Mouse (Mus musculus): ENCODE measurements around the gene Gm17571. TPM values are rescaled to one million over a fixed set of nuclear protein-coding genes. Genes with fewer than 3 reads are reported as not detected.

Gene Gm17571
- polyA plus RNA-seq, 1 experiment = not detected

- 87% methylated on average over 3 of the region's 3 CpGs for WGBS
- TF ChIP-seq POLR2A (IDR thresholded peaks at IDR 0.05; ENCODE audit: borderline replicate concordance, control insufficient read depth, low read depth, low read length) = no peak
- TF ChIP-seq CTCF (IDR thresholded peaks at IDR 0.05; ENCODE audit: control insufficient read depth, insufficient read depth, low read length) = no peak
- Histone ChIP-seq H3K4me1 (ENCODE audit: control insufficient read depth, insufficient read depth, low read length) (peaks cover 3% of the 10 kb centered on the region; the same call in 1 of the 2 replicates), H3K4me3 (replicated peaks; ENCODE audit: control insufficient read depth, low read depth, low read length) (no peak overlapping the region), H3K27ac (ENCODE audit: control insufficient read depth, insufficient read depth, low read depth, low read length, poor library complexity) (no peak overlapping the region)
Observed at GRCm38 (mm10) chr9:13448716-13449115, 2.2 kb upstream of the Gm17571 start.

GRCm38 (mm10) chr9:13446236-13446635, 317 bp downstream of the Gm17571 start:
- Histone ChIP-seq H3K27ac (ENCODE audit: control insufficient read depth, insufficient read depth, low read depth, low read length, poor library complexity) (no peak overlapping the region), H3K4me3 (replicated peaks; ENCODE audit: control insufficient read depth, low read depth, low read length) (no peak overlapping the region), H3K4me1 (ENCODE audit: control insufficient read depth, insufficient read depth, low read length) (peaks cover 3% of the 10 kb centered on the region; the same call in 1 of the 2 replicates)
- 53% methylated on average over 1 of the region's 1 CpGs for WGBS
- TF ChIP-seq POLR2A (IDR thresholded peaks at IDR 0.05; ENCODE audit: borderline replicate concordance, control insufficient read depth, low read depth, low read length) = no peak
- TF ChIP-seq CTCF (IDR thresholded peaks at IDR 0.05; ENCODE audit: control insufficient read depth, insufficient read depth, low read length) = no peak

- TF ChIP-seq CTCF (IDR thresholded peaks at IDR 0.05; ENCODE audit: control insufficient read depth, insufficient read depth, low read length) (no peak), POLR2A (IDR thresholded peaks at IDR 0.05; ENCODE audit: borderline replicate concordance, control insufficient read depth, low read depth, low read length) (no peak)
- H3K27ac ChIP-seq (ENCODE audit: control insufficient read depth, insufficient read depth, low read depth, low read length, poor library complexity) = no peak overlapping the region
- H3K4me1 ChIP-seq (ENCODE audit: control insufficient read depth, insufficient read depth, low read length) = peaks cover 3% of the 10 kb centered on the region; the same call in 1 of the 2 replicates
- H3K4me3 ChIP-seq (replicated peaks; ENCODE audit: control insufficient read depth, low read depth, low read length) = no peak overlapping the region
- 0% methylated on average over 1 of the region's 1 CpGs for WGBS
Observed at GRCm38 (mm10) chr9:13443484-13444211, 2.9 kb downstream of the Gm17571 start.

GRCm38 (mm10) chr9:13442012-13442735, 4.4 kb downstream of the Gm17571 start:
- no peak for TF ChIP-seq CTCF (IDR thresholded peaks at IDR 0.05; ENCODE audit: control insufficient read depth, insufficient read depth, low read length)
- no peak for TF ChIP-seq POLR2A (IDR thresholded peaks at IDR 0.05; ENCODE audit: borderline replicate concordance, control insufficient read depth, low read depth, low read length)
- no peak overlapping the region for H3K4me3 ChIP-seq (replicated peaks; ENCODE audit: control insufficient read depth, low read depth, low read length)
- WGBS = 30% methylated on average over 13 of the region's 13 CpGs
- H3K4me1 ChIP-seq (ENCODE audit: control insufficient read depth, insufficient read depth, low read length) = peaks cover 3% of the 10 kb centered on the region; the same call in 1 of the 2 replicates
- no peak overlapping the region for H3K27ac ChIP-seq (ENCODE audit: control insufficient read depth, insufficient read depth, low read depth, low read length, poor library complexity)

- H3K4me1 ChIP-seq (ENCODE audit: control insufficient read depth, insufficient read depth, low read length) = peaks cover 2% of the 10 kb centered on the region; the same call in 1 of the 2 replicates
- H3K27ac ChIP-seq (ENCODE audit: control insufficient read depth, insufficient read depth, low read depth, low read length, poor library complexity) = no peak overlapping the region
- no peak for TF ChIP-seq CTCF (IDR thresholded peaks at IDR 0.05; ENCODE audit: control insufficient read depth, insufficient read depth, low read length)
- TF ChIP-seq POLR2A (IDR thresholded peaks at IDR 0.05; ENCODE audit: borderline replicate concordance, control insufficient read depth, low read depth, low read length) = no peak
- H3K4me3 ChIP-seq (replicated peaks; ENCODE audit: control insufficient read depth, low read depth, low read length) = no peak overlapping the region
- 80% methylated on average over 6 of the region's 6 CpGs for WGBS
Observed at GRCm38 (mm10) chr9:13440911-13441310, 5.6 kb downstream of the Gm17571 start.

GRCm38 (mm10) chr9:13433501-13434090, 13.0 kb downstream of the Gm17571 start:
- H3K4me3 ChIP-seq (replicated peaks; ENCODE audit: control insufficient read depth, low read depth, low read length) = no peak overlapping the region
- WGBS = 78% methylated on average over 6 of the region's 6 CpGs
- no peaks in the 10 kb centered on the region for H3K4me1 ChIP-seq (ENCODE audit: control insufficient read depth, insufficient read depth, low read length)
- H3K27ac ChIP-seq (ENCODE audit: control insufficient read depth, insufficient read depth, low read depth, low read length, poor library complexity) = no peak overlapping the region
- TF ChIP-seq CTCF (IDR thresholded peaks at IDR 0.05; ENCODE audit: control insufficient read depth, insufficient read depth, low read length) = no peak

GRCm38 (mm10) chr9:13431646-13432045, 14.9 kb downstream of the Gm17571 start:
- no peak overlapping the region for H3K4me3 ChIP-seq (replicated peaks; ENCODE audit: control insufficient read depth, low read depth, low read length)
- no peaks in the 10 kb centered on the region for H3K4me1 ChIP-seq (ENCODE audit: control insufficient read depth, insufficient read depth, low read length)
- no peak overlapping the region for H3K27ac ChIP-seq (ENCODE audit: control insufficient read depth, insufficient read depth, low read depth, low read length, poor library complexity)
- 92% methylated on average over 3 of the region's 3 CpGs for WGBS
- TF ChIP-seq POLR2A (IDR thresholded peaks at IDR 0.05; ENCODE audit: borderline replicate concordance, control insufficient read depth, low read depth, low read length) (no peak), CTCF (IDR thresholded peaks at IDR 0.05; ENCODE audit: control insufficient read depth, insufficient read depth, low read length) (no peak)

GRCm38 (mm10) chr9:13430744-13431143, 15.8 kb downstream of the Gm17571 start:
- TF ChIP-seq POLR2A (IDR thresholded peaks at IDR 0.05; ENCODE audit: borderline replicate concordance, control insufficient read depth, low read depth, low read length) (no peak), CTCF (IDR thresholded peaks at IDR 0.05; ENCODE audit: control insufficient read depth, insufficient read depth, low read length) (no peak)
- H3K4me3 ChIP-seq (replicated peaks; ENCODE audit: control insufficient read depth, low read depth, low read length) = no peak overlapping the region
- no peak overlapping the region for H3K27ac ChIP-seq (ENCODE audit: control insufficient read depth, insufficient read depth, low read depth, low read length, poor library complexity)
- no peaks in the 10 kb centered on the region for H3K4me1 ChIP-seq (ENCODE audit: control insufficient read depth, insufficient read depth, low read length)

All from bone marrow, adult 2 months (tissue).